Mouse (Mus musculus) G1E (cell line): Measurements from ENCODE around the gene Paip2b.

Experiments
- CTCF ChIP-seq: IDR thresholded peaks from 2 replicates; pipeline ENCODE4 v1.5.1; 2012; ENCODE audit warnings: low read depth, low read length, inconsistent platforms, mixed read lengths
- GATA1 ChIP-seq: IDR thresholded peaks from 2 replicates; pipeline ENCODE4 v1.6.1; 2012; ENCODE audit warnings: borderline replicate concordance, low read length, inconsistent platforms, mixed read lengths
- GATA2 ChIP-seq: IDR thresholded peaks from 2 replicates; pipeline ENCODE4 v1.6.1; 2012; ENCODE audit warnings: low read depth, low read length, inconsistent platforms, borderline replicate concordance
- POLR2AphosphoS5 ChIP-seq: IDR thresholded peaks from 2 replicates; pipeline ENCODE4 v1.6.1; 2012; ENCODE audit warnings: low read depth, low read length, inconsistent platforms; ENCODE audit not compliant: insufficient replicate concordance
- TAL1 ChIP-seq: conservative IDR thresholded peaks from 2 replicates; pipeline ENCODE4 v1.6.1; 2012; ENCODE audit warnings: low read depth, low read length, inconsistent platforms, mixed read lengths

DNA sequence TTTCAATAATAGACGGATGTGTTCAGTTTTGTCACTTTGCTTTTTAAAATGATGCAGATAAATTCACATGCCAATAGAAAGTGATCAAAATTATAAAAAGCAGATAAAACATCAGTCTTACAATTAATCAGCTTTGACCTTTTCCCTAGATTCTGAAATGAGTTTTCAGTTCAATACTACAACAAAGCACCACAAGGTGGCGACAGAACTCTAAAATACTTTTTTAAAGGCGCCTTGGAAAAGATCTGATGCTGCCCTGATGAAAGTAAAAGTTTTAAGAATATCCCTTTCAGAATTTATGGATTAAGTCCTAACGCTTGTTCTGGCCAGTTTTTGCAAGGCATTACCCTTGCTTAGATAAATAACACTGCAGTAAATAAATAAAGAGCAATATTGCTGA lies 48.3 kb upstream of the Paip2b start:
- TF ChIP-seq CTCF (no peak), TAL1 (no peak), GATA1 (no peak), POLR2AphosphoS5 (no peak), GATA2 (no peak)
